Mouse (Mus musculus) left cerebral cortex, postnatal 10 days (tissue): Measurements from ENCODE around the gene Zfp598. TPM values are rescaled to one million over a fixed set of nuclear protein-coding genes. Genes with fewer than 3 reads are reported as not detected.
"Not testable (repeated sequence)": the region's sequence is repeated elsewhere in the genome, so short reads cannot be mapped to it uniquely, and the experiment has no call there.

Source experiments
- DNase-seq, 2 experiments: peaks; one replicate each; pipeline ENCODE4 v3.0.0; 2021 to 2022; ENCODE audit warnings: low spot score in 2 of 2, mixed read lengths in 1 of 2; ENCODE audit errors: extremely low spot score in 1 of 2
- intact Hi-C: fragments of 180-260 bp; cut with DNase I; formaldehyde crosslinking; loops from one replicate; pipeline ENCODE4 v1.15.1; 2025
- total RNA-seq, 2 experiments: library from RNA; stranded (reverse); gene quantifications; 2 replicates each; pipeline ENCODE4 v1.2.3; 2021

Zfp598 gene
- total RNA-seq, 2 experiments from 2014 or later = 37.2 to 38.1 TPM

DNA sequence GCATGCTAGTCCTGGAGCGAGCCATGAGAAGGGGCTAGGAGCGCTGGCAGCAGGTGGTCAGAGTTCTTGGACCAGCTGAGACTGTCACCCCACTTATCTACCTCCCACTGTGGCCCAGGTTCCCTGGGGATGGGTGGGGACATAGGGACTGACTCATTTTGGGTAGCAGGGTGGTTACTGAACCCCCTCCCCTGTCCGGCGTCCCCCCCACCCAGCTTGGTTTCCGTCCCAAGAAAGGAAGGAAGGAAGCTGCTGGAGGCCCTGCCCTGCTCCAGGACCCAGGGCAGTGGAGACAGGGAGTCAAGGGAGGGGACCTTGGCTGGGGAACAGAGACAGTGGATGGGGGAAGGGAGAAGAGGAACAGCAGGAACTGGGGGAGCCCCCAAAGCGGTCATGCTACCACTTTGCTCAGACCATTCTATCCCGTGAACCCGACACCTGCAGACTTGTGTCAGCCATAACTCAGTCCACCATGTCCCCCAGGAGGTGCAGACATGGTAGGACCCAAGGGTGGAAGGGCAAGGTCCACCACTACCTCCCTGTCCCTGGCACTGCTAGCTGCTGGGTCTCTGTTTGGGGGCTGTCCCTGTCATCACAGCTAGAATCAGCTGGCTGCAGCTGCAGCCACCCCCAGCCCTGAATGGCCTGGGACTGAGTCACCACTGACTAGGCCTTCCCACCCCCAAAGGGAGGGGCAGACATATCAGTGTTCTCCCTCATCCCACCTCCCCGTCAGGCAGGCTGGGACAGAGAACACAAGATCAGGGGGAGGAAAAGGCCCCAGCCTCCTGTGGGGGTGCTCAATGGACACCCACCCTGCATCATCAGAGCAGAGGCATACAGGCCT is 24.4 kb upstream of the Zfp598 start:
- DNase-seq = peak in 1 of 2 experiments; percentile 73
- intact Hi-C loops = no loop called here

DNA sequence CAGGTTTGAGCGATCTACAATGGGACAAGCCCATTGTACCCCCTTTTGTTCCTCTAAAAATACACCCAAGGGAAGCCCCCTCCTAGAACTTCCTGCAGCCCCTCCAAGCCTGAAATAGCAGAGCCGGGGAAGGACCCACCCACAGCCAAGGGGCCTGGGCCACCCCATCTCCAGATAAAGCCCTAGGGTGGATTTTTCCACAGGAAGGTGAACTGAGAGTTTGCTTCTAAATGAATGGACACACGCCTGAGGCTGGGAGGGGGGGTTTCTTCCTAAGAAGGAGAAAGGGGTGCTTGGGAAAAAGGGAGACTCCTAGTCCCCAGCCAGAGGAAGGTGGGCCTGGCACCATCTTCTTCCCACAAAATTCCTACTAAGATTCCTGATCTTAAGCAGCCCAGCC is 23.6 kb upstream of the Zfp598 start:
- intact Hi-C loops = no loop called here
- DNase-seq = no peak

DNA sequence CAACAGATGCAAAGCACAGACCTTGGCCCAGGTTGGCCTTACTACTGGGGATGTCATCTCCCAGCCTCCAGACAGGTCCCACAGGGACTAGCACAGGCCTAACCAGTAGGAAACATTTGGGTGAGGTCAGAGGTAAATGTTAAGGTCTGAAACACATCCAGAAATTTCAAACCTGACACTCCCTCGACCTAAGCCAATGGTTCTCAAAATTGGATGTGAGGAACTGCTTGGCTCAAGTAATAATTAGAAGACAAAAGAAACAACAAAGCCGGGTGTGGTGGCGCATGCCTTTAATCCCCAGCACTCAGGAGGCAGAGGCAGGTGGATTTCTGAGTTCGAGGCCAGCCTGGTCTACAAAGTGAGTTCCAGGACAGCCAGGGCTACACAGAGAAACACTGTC is 23.1 kb upstream of the Zfp598 start:
- intact Hi-C loops = no loop called here

DNA sequence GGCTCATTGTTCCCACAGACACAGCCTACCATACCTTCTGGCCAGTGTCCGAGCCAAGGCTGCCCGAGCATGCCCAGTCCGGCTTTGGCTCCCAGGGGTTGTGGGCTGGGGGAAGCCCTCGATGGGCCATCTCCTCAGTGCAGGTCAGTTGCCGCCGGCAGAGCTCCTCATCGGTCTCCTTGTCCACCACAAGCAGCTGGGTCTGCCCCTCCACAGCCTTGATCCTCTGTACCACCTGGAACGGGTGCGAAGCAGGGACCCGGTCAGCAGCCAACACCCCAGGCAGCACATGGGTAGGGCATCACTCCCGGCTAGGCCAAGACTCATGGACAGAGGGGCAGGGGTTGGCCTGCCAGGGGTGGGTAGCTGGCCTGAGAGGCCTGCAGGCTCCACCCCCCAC is 22.0 kb upstream of the Zfp598 start:
- DNase-seq = no peak
- intact Hi-C loops = no loop called here

More for the DNA sequence above, 23.1 kb upstream of the Zfp598 start:
- no peak for DNase-seq

DNA sequence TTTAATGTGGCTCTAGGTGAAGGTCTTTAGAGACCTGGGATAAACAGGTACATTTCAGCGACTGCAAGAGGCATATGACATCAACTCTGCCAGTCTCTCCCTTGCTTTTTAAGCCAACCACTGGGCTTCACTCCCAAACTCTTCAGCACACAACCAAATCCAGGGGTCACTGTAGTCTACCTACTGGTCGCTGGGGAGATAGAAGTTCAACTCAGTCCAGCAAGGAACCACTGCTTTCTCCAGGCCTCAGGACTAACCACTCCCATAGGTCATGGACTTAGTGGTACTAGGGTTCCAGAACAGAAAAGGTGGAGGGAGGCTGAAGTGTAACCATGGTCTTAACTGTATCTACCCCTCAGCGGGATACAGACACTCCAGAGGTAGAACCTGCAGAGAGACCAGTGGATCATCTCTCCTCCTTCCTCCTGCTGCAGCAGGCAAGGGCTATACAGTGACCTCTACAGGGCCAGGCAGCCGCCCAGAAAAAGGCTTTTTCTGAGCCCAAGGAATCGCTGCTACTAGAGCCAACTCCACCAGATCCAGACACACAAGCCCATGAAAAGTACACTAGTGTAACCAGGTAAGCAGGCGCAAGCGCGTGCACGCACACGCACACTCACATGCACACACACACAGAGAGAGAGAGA is 20.6 kb upstream of the Zfp598 start:
- intact Hi-C loops = no loop called here
- DNase-seq = no peak

DNA sequence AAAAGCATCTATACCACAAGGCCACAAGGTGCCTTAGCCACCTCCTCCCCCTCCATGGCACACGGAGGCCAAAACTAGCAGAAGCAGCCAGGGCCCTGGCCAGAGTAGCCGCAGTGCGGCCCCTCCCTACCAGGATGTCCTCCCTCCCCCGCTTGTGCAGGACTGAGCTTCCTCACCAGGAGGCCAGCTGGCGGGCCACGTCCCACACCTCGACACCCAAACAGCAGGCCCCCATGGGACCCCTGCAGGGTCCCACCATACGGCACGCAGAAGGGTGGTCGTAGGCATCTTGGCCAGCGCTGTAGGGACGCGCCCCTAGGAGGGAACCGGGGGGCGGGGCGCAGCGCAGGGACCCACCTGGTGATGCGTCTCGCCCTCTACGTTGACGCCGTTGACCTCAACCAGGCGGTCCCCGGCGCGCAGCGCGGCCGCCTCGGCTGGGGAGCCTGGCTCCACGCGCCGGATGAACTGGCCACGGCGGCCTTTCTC is 19.9 kb upstream of the Zfp598 start:
- intact Hi-C loops = no loop called here

DNA sequence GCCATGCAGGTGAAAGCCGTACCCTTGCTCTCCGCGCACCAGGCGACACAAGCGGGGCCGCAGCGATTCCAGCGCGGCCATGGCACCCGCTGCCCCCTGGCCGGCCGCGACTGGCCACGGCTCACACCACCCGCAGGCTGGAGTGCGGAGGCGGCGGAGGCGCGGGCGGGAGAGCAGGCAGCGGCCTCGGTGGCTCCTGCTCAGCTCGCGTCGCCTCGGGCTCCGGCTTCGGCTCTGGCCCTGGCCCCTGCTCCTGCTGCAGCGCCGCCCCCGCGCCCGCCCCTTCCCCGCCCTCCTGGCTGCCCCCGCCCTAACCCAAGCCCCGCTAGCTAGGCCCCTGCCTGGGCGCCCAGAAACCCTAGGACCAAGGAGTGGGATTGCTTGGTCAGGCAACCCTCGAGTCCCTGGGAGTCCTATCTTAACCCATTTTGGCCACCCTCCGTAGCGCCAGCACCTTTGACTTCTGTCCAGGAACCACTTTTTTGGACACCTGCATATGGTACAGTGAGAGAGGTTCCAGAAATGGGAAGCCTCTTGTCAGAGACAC is 19.3 kb upstream of the Zfp598 start, which contains the start of gene Slc9a3r2:
Gene Slc9a3r2, minus strand, starts transcription at position 258 of the 547 bp plus-strand sequence.
- peak in 1 of 2 experiments; percentile 82 for DNase-seq
- intact Hi-C loops = no loop called here

More for the DNA sequence above, 19.9 kb upstream of the Zfp598 start:
- peak in 1 of 2 experiments; percentile 78 for DNase-seq

DNA sequence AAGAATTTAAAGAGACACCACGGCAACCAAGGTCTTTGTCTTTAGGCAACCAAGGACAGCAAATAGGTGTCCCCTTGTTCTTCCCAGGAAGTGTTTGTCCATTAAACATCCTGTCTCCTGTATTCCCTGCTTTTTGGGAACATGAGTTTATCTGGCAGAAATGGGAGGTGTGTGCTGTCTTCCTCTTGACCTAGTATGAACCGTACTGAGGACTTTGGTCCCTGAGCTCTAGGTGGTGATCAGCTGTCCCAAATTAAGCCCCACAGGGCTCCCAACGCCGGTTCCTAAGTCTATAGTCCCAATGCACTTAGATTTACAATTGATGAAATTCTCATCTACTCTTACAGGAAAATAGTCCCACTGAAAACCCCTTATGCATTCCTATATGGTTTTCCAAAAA is 18.7 kb upstream of the Zfp598 start:
- intact Hi-C loops = no loop called here

DNA sequence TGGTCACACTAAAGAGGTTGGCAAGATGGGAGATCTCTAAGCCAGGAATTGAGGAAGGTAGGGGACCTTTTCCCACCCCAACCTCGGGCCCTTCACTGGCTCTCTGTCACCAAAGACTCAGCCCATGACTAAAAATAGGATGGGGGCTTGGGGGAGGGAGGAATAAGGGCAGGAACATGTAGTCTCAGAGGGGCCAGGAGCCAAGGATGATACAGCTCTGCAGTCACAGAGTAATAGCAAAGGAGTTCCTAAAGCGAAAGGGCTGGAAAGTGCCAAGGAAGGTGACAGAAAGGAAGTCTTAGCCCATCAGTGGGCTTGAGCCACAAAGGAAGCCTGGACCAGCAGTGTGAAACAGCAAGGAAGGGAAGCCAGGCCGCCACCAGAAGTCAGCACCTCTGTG is 17.7 kb upstream of the Zfp598 start:
- DNase-seq = no peak
- intact Hi-C loops = no loop called here

More for the DNA sequence above, 18.7 kb upstream of the Zfp598 start:
- DNase-seq = no peak

DNA sequence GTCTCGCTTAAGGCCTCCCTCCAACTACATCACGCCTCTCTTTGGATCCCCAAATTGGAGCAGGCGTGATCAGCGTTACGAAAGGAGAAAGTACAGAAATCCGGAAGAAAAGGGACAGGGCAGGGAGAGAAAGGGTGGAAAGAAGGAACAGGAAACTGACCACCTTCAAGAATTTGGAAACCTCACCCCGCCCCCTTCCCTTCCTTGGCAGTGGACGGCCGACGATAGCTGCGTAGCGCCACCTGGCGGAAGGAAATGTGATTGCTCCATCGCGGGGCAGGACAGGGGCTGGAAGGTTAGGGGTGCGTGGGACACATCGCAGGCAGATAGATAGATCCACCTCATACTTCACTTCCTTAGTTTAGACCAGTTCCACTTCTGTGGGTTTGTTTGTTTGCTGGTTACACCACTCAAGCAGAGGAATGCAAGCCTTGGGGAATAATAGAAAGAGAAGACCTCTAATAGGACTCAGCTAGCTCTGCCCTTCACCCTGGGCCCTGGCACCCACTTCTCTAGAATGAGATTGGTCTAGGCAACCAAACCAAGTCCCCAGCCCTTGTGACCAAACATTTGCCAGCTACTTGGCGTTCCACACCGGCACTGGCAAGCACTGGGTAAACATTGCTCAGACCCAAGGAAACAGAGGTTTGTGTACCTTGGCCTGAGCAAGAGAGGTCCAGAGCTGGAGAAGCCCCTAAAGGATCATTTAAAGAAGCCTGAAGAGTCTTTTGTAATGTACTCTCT is 15.3 kb upstream of the Zfp598 start:
- intact Hi-C loops = no loop called here
- peak in 1 of 2 experiments; percentile 86 for DNase-seq

DNA sequence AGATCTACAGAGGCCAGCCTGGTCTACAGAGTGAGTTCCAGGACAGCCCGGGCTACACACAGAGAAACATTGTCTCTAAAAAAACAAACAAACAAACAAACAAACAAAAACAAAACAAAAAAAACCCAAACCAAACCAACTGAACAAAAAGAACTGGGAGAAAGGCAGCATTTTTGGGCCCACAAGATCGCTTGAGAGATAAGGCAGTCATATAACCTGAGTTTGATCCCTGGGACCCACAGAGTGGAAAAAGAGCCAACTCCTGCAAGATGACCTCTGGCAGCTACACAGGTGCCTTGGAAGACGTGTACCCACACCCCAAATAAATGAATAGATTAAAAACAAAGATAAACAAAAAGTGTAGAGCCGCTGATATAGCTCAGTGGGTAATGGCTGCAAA is 14.5 kb upstream of the Zfp598 start:
- DNase-seq = no peak
- intact Hi-C loops = no loop called here

DNA sequence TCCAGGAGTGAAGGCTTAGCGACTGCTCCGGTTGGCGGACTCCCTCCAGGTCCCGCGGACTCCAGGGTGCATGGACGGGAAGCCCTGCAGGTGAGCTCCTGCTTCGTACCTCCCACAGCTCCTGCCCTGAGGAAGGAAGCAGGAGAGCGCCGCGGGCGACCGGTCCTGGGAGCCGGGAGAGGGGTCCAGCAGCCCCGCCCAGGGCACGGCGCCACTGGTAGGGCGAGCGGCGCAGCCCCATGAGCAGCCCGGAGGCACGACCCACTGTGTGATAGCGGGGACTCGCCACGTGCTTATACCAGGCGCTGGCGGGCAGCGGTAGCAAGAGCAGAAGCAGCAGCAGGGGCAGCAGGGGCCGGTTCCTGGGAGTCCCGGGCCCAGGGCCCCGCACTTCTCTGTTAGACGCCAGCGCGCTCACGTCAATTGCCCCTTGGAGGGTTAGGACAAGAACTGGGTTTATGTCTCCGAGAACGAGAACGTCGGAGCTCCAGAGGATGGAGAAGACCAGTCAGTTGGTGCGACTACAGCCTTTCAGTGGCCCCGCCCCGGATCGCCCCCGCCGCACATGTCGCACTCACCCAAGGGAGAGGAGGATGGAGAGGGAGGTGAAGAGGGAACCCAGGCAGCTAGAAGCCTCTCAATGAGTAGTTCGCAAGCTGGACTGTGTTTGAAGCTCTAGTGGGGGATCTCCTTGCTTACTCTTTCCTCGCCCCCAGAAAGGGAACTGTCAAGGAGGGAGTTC is 11.3 kb upstream of the Zfp598 start, which contains the start of gene Npw:
Gene Npw, minus strand, starts transcription at position 441 of the 742 bp plus-strand sequence.
- intact Hi-C loops = no loop called here
- no peak for DNase-seq

DNA sequence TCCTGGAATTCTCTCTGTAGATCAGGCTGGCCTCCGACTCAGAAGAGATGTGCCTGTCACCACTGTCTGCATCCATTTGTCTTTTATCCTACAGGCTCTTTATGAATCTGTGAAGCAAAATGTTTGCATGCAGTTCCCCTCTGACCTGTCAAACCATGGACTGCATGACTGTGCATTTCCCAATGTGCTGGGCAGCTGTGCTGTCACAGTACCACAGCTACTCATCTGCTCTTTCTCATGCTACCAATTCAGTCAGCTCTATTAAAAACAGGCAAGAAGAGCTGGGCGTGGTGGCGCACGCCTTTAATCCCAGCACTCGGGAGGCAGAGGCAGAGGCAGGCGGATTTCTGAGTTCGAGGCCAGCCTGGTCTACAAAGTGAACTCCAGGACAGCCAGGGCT is 2.5 kb upstream of the Zfp598 start:
- intact Hi-C loops, DNase-seq: not testable (repeated sequence)

DNA sequence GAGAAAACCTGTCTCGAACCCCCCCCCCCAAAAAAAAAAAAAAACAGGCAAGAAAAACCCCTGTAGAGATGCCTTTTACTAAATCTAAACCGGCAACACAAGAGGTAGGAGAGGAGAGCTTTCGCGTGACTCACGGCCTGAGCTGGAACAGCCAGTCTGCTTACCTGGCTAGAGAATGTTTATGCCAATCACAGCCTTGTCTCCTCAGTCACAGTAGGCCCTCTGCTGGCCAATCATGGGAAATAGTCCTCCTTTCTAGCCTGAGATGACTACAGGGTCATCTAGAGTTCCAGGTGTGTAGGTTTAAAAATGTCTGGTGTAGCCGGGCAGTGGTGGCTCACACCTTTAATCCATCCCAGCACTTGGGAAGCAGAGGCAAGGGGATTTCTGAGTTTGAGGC is 2.1 kb upstream of the Zfp598 start:
- DNase-seq = peak in 1 of 2 experiments; percentile 60
- intact Hi-C loops = no loop called here

DNA sequence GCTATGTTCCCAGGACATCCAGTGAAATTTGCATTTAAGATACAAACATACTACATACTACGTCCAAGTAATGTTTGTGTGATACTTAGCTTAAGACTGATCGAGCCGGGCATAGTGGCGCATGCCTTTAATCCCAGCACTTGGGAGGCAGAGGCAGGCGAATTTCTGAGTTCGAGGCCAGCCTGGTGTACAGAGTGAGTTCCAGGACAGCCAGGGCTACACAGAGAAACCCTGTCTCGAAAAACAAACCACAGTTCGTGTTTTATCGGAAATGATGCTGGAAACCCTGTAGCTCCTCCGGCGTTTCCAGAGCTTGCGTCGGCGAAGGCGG is 308 bp upstream of the Zfp598 start:
- DNase-seq, intact Hi-C loops: not testable (repeated sequence)

DNA sequence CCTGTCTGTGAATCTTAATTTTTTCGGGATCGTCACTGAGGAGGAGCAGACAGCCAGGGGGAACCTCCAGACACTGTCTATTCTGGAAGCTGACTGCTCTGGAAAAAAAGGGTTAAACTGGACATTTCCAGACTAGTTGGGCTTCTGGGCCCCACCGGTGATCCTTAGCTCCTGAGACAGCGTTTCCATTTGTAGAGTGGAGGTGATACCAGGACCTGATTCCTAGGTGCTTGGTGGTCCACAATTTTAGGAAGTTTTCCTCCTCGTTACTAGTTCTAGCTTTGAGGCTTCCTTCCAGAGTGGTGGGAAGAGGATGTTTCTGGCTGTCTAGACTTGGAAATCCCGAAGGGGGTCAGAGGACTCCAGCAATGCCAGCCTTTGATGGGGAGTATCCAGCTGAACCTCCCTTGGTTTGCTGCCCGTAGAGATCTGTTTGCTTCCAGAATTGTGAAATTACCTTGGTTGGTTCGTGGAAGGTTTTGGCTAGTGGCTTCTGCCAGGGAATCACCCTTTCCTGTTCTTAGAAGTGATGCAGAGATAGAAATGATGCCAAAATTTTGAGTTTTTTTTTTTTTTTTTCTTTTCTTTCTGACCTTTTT is 858 bp downstream of the Zfp598 start:
- intact Hi-C loops = no loop called here
- DNase-seq = no peak

DNA sequence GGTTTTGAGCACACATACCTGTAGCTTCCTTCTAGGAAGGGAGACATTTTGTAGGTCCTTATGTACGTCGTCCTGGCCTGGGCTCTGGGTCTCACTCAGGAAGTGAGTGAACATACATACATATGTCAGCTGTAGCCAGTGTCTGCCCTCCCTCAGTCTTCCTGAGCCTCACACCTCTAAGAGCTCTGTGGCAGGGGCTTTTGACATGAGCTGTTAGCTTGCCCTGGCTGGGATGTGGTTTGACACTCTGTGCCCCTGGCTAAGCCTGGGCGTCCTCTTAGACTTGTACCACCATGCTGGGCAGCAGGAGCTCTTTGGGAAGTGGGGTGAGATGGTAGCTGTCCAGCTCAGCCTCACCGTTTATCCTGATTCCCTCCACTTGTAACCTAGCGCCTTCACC is 1.9 kb downstream of the Zfp598 start:
- intact Hi-C loops = no loop called here
- no peak for DNase-seq

DNA sequence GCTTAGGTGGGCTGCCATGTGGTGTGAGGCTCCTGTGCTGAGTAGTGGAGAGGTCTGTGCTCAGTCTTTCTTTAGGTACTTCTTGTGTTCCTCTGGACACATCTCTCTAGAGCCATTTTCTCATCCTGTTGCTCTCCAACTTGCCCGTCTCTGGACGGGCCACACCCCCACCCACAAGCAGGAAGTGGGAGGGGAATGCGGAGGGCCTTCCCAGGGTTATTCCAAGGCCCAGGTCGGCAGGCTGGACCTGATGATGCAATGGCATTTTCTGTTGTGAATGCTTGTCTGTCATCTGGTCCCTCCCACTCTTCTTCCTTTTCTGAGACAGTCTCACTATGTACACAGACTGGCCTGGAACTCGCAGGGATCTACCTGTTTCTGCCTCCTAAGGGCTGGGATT is 2.7 kb downstream of the Zfp598 start:
- intact Hi-C loops = no loop called here
- DNase-seq = peak in 1 of 2 experiments; percentile 73
